Mouse (Mus musculus): Measurements from ENCODE around the gene Slmap.

The Slmap gene

GRCm38 (mm10) chr14:26467974-26468373 lies 66.8 kb downstream of the Slmap start:
- no peak for DNase-seq (ENCODE audit: low spot score)

DNA sequence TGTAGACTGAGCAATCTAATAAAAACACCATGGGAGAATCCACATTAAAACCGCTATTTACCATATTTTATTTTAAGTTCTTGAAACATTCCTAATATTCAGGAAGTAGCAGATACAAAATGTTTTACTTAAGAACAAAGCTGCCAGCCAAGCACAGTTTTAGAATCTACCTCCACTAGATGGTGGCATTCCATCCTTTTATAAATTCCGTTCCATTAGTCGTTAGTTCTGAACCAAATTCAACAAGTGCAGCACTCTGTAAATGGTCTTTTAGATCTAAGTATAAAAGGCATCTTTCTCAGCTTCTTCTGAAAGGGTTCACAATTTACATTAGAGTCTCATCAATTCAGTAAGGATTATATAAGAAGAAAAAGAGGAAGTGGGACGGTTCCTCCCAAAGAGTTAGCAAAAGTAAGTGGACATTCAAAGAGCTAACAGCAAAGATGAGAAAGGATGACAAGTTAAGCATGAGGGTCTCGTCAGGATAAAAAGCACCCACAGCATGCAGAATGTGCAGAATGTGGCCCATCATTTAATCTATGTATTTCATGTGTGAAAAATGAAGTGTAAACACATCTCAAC lies 68.1 kb downstream of the Slmap start:
- no peak for DNase-seq (ENCODE audit: low spot score)

- no peak for DNase-seq (ENCODE audit: low spot score)
These were observed 68.8 kb downstream of the Slmap start for GRCm38 (mm10) chr14:26465898-26466297.

DNA sequence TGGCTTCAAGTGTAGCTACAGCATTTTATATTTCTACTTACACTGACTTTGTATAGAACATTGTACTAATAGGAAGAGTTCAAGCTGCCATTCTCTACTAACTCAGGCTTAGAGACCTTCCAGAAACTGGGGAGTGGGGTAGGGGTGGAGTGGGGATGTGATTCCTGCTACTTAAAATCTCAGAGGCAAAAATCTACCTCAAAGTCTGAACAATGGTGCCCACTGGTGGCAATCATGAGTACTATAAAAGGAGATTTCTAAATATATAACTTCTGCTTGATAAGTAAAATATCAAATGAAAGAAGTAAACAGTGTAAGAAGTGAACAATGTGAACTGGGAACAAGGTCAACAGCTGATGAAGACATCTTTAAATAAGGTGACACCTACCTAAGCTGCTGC lies 75.2 kb downstream of the Slmap start:
- peak; percentile 18 for DNase-seq (ENCODE audit: low spot score)

- DNase-seq (ENCODE audit: low spot score): no peak
These were observed 79.9 kb downstream of the Slmap start for GRCm38 (mm10) chr14:26454851-26455250.

DNA sequence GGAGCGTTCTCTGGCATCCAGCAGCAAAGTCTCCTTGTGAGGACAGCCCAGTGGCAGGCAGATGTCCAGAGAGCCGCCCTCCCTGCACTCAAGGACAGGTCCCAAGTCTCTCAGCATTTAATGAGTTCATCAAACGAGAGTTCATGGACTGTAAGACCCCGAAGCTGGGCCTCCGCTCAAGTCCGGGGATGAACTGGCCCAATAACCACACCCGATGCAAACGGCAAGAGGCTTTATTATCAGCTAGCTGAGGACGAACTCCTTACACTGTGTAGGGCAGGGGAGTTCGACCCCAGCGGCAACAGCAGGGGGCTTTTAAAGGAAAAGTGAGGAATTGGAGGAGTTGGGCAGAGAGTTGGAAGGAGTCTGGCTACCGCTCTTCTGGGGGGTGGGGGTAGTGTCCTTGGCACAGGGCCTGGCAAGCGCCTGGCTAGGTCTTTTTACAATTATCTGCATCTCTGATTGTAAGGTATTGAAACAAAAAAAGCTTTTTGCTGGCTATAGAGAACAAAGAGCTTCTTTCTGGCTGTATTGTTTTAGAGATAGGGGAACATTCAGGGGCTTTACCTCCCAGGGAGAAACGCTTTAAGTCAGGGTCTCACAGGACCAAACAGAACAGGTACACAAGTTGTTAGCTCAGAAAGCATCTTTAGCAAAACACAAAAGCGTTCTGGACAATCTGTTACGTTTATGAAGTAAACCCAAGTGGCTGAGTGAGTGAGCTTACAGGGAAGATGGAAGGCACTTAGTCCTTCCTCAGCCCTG lies 84.5 kb downstream of the Slmap start:
- DNase-seq (ENCODE audit: low spot score): peak; percentile 45

DNA sequence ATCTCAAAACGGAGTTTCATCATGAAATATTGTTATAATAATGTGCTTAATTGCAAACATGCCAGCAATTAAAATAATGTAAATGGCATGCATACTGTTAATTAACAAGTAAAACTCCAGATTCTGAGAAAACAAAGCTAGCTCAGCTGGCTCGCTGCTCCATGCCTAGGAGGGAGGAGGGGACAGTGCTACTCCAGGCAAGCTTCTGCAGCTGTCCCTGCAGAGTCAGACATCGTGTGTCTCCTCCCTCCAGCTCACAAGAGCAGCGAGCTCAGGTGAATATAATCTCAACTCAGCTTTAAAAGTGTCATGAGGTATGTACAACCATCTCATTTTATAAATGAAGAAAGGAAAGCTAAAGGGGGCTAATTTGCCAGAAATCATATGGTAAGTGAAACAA lies 86.2 kb downstream of the Slmap start:
- DNase-seq (ENCODE audit: low spot score): no peak

- DNase-seq (ENCODE audit: low spot score): no peak
These were observed 87.5 kb downstream of the Slmap start for GRCm38 (mm10) chr14:26447223-26447622.

DNA sequence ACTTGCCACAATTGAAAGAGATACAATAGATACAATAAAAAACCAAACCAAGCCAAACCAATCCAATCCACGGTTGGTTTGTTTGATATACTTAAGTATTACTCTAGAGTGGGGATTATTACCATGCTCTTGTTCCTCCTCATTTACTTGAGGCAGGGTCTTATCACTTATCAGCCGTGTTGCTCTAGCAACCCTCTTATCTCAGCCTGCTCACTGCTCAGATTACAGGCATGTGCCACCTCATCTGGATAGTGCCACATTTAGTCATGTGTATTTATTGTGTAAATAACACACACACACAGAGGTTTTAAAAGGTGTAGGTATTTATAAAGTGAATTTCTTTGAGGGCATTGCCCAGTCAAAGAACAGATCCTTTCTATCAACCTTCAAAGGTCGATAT lies 88.2 kb downstream of the Slmap start:
- no peak for DNase-seq (ENCODE audit: low spot score)

GRCm38 (mm10) chr14:26442534-26442933 lies 92.2 kb downstream of the Slmap start:
- no peak for DNase-seq (ENCODE audit: low spot score)

DNA sequence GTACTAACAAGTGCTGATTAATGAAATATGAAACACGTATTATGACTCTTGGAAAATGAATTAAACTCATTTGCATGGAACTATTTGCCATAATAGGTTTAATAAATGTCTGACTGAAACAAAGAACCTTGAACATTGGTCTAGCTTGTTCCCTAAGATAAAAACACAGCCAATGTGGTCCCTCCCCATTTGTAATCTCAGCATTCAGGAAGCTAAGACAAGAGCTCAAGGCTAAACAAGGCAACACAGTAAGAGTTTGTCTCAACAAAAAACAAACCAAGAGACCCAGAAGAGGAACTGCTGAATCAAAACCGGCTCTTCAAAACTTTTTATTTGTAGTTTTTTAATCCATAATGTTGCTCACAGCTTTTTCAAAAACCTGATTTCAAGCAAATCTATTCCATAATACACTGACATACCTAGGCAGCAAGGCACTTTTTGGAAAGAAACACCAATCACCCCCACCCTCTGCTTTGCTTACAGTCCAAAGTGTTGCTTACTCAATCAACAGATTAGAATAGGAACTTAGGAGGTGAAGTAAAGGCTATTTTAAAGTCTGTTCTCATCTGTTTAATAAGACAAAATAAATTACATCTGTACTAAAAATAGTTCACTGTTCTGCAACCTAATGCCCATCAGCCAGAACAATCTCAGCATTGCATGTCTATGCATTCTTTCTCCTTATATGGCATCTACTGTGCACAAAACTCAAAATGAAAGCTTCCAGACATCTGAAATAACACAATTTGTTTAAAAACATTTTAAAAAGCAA lies 93.5 kb downstream of the Slmap start:
- DNase-seq (ENCODE audit: low spot score): no peak

GRCm38 (mm10) chr14:26439996-26440395 lies 94.7 kb downstream of the Slmap start:
- no peak for DNase-seq (ENCODE audit: low spot score)

DNA sequence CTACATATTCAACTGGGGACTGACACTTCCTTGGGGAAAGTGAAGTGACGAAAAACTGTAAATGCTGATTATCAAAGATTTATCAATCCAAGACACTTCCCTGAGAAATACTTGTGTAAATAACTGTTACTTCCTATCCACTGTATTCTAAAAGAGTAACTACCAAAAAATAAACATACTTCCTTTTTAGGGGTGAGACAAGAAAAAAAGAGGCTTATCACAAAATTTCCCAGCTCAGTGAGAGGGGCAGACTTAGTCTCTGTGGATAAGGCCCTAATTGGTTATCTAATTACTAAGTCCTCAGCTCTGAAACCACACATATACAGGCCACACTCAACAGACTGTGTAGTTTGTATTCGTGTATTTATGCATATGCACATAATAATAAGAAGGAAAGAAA lies 97.0 kb downstream of the Slmap start:
- DNase-seq (ENCODE audit: low spot score): no peak

GRCm38 (mm10) chr14:26436304-26436703 lies 98.4 kb downstream of the Slmap start:
- DNase-seq (ENCODE audit: low spot score): no peak

DNA sequence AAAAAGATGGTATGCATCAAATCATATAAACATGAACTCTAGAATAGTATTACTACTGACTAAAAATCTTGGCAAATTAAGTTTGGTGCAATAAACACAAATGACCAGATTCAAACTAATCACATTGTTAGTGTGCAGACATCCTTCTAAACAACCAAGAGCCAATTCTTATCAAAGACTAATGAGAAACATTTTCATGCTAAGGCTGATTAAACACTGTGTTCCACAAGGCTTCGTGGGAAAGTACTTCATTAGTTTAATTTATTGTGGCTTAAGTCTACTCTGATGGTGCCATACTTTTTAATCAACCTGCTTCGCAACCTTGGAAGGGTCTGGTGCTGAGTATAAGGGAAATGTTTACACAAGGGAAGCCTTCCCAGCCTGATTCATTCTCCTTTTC lies 102.4 kb downstream of the Slmap start:
- DNase-seq (ENCODE audit: low spot score): no peak

GRCm38 (mm10) chr14:26431919-26432318 lies 102.8 kb downstream of the Slmap start:
- no peak for DNase-seq (ENCODE audit: low spot score)

- DNase-seq (ENCODE audit: low spot score): no peak
These were observed 114.5 kb downstream of the Slmap start for GRCm38 (mm10) chr14:26420231-26420630.

DNA sequence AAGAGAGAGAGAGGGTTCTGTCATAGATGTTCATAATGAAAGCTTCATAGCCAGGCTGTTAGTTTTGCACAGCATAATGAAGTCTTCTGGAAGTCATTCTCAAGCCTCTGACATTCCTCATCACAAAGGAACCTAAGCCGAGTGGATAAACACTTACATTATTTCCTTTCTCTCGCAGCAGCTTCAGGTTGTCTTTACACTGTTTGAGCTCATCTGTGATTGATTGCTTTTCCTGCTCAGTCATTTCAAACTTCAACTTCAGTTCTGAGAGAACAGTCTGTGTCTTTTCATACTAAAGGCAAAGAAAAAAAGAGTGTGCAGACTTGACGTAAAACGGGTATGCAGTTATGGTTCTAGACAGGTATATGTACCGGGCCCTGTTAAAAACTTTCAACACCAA lies 116.8 kb downstream of the Slmap start:
- DNase-seq (ENCODE audit: low spot score): no peak

GRCm38 (mm10) chr14:26417088-26417487 lies 117.6 kb downstream of the Slmap start:
- DNase-seq (ENCODE audit: low spot score): no peak

GRCm38 (mm10) chr14:26413581-26413980 lies 121.2 kb downstream of the Slmap start:
- DNase-seq (ENCODE audit: low spot score): no peak

- DNase-seq (ENCODE audit: low spot score): no peak
These were observed 128.0 kb downstream of the Slmap start for GRCm38 (mm10) chr14:26406746-26407145.

DNA sequence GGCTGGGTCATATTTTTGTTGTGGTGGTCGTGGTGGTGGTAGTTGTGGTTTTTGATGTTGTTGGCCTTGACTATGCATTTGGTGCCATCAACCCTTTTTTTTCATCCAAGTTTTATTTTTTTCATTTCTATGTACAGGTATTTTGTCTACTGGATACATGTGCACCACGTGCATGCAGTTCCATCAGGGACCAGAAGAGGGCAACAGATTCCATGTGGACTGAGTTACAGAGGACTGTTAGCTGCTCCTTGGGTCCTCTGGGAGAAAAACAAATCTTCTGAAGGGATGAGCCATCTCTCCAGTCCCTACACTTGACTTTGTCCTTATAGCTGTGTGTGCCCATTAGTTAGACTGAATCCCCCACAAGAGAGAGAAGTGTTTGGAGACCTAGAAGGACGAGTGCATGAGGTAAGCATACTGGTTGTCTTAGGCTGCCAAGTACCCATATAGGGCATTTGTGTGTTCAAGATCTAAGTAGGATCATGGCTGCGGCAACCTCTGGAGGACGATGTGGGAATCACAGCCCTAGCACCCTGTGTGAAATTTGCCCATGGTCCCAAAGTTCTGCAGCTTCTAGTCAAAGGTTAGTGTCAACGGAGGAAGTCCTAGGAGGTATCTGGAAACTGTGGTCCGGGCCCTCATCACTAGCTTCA lies 136.1 kb downstream of the Slmap start:
- DNase-seq (ENCODE audit: low spot score): no peak

DNA sequence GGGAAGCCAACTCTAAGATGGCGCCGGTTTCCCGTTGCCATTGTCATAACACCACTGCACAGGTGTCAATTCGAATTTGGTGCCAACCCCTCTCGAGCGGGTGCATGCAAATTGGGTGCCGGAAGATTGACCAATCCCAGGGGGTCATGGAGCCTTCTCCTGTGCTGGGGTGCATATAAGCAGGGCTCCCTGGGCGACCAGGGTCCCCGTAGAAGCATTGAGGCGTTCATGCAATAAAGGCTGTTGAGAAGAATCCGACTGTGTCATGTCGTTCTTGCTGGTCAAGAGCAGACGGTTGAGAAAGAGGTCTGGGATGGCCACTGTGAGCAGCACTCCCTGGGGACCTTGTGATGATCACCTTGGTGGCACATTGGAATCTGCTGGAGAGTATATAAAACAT lies 142.9 kb downstream of the Slmap start:
- DNase-seq (ENCODE audit: low spot score): no peak

All from ovary, postnatal 36 days (tissue).